ENCODE assay signal across 23 mouse cellular contexts in genomic region chr8:70934786-70935185, GRCm38 (mm10). TPM values are rescaled to one million over a fixed set of nuclear protein-coding genes. Genes with fewer than 3 reads are reported as not detected.
DNase-seq lines count a peak whose midpoint lies in the region; ATAC-seq and TF ChIP-seq lines count a peak whose summit lies in the region.
"Had no signal": no experiment of that assay in that cellular context is flagged by ENCODE, and none has a peak within 500 bp of the region (broad histone marks: within the 10 kb centered on the region; RNA-seq: fewer than 3 reads in every experiment).

No protein-coding gene starts in this region.

- no peak for TF ChIP-seq CTCF in brain, embryonic 14.5 days (IDR thresholded peaks at IDR 0.05; ENCODE audit: borderline replicate concordance, extremely low read depth, insufficient read depth, insufficient read length)

- H3K27me3 ChIP-seq in midbrain, embryonic 14.5 days (ENCODE audit: control insufficient read depth, insufficient read depth, low read length), result no peaks in the 10 kb centered on the region
- no peaks in the 10 kb centered on the region for H3K27me3 ChIP-seq in midbrain, embryonic 11.5 days (ENCODE audit: control insufficient read depth, insufficient read depth, low read length)
- H3K27me3 ChIP-seq: heart, embryonic 15.5 days; limb, embryonic 13.5 days; liver, embryonic 13.5 days; midbrain, embryonic 12.5 days had no signal

- DNase-seq in cerebellum, postnatal 10 days, result peak; percentile 26 to 33
- peak; percentile 55 for DNase-seq in heart, adult 11 months
- DNase-seq in heart, postnatal 4 days, result no peak
- DNase-seq in midbrain, embryonic 14.5 days, result peak; percentile 9
- no peak for DNase-seq in midbrain, embryonic 11.5 days (ENCODE audit: low spot score, missing footprints)
- peak; percentile 9 for DNase-seq in brain, embryonic 14.5 days (ENCODE audit: low read depth)
- DNase-seq in thymus, postnatal 14 days, result no peak
- DNase-seq: adrenal gland, postnatal 14 days; gastrocnemius, postnatal 25 days; kidney, adult 8-10 months; kidney, postnatal 4 days; liver, embryonic 13.5 days; lung, embryonic 14.5 days; retina, postnatal 1 day; right cerebral cortex, postnatal 4 days had no signal

- H3K4me1 ChIP-seq in midbrain, embryonic 14.5 days (ENCODE audit: control insufficient read depth, insufficient read depth, low read length), result no peaks in the 10 kb centered on the region
- H3K4me1 ChIP-seq in midbrain, embryonic 11.5 days (ENCODE audit: control insufficient read depth, insufficient read depth, low read length), result no peaks in the 10 kb centered on the region
- H3K4me1 ChIP-seq: heart, embryonic 15.5 days; limb, embryonic 13.5 days; liver, embryonic 13.5 days; midbrain, embryonic 12.5 days had no signal

- H3K36me3 ChIP-seq in midbrain, embryonic 14.5 days (ENCODE audit: control insufficient read depth, insufficient read depth, low read length), result peaks cover 13% of the 10 kb centered on the region; the same call in 1 of the 2 replicates
- no peaks in the 10 kb centered on the region for H3K36me3 ChIP-seq in midbrain, embryonic 11.5 days (ENCODE audit: control insufficient read depth, insufficient read depth, low read length)
- H3K36me3 ChIP-seq: heart, embryonic 15.5 days; liver, embryonic 13.5 days had no signal

- no peak overlapping the region for H3K27ac ChIP-seq in midbrain, embryonic 14.5 days (replicated peaks; ENCODE audit: low read depth, low read length)
- H3K27ac ChIP-seq in midbrain, embryonic 11.5 days (ENCODE audit: low read depth, low read length), result no peak overlapping the region
- H3K27ac ChIP-seq: heart, embryonic 15.5 days; limb, embryonic 13.5 days; liver, embryonic 13.5 days; macrophage; midbrain, embryonic 12.5 days had no signal

- no peak overlapping the region for H3K9ac ChIP-seq in midbrain, embryonic 14.5 days (replicated peaks; ENCODE audit: low read length)
- no peak overlapping the region for H3K9ac ChIP-seq in midbrain, embryonic 11.5 days (ENCODE audit: low read length)
- H3K9ac ChIP-seq: heart, embryonic 15.5 days; limb, embryonic 13.5 days; liver, embryonic 13.5 days; lung, embryonic 14.5 days; midbrain, embryonic 12.5 days had no signal

- no peak overlapping the region for H3K4me2 ChIP-seq in midbrain, embryonic 14.5 days (ENCODE audit: low read length)
- no peak overlapping the region for H3K4me2 ChIP-seq in midbrain, embryonic 11.5 days
- H3K4me2 ChIP-seq: heart, embryonic 15.5 days; limb, embryonic 13.5 days; liver, embryonic 13.5 days; lung, embryonic 14.5 days; midbrain, embryonic 12.5 days had no signal

- no peaks in the 10 kb centered on the region for H3K9me3 ChIP-seq in midbrain, embryonic 14.5 days (ENCODE audit: control insufficient read depth, low read length)
- H3K9me3 ChIP-seq in midbrain, embryonic 11.5 days (ENCODE audit: control insufficient read depth, low read length), result no peaks in the 10 kb centered on the region
- H3K9me3 ChIP-seq: heart, embryonic 15.5 days; limb, embryonic 13.5 days; liver, embryonic 13.5 days; midbrain, embryonic 12.5 days had no signal

- no peak for TF ChIP-seq POLR2A in brain, embryonic 14.5 days (IDR thresholded peaks at IDR 0.05; ENCODE audit: borderline replicate concordance, extremely low read depth, insufficient read depth, insufficient read length, poor library complexity, severe bottlenecking)

- no peak for ATAC-seq in cerebellum, adult (ENCODE audit: insufficient number of reproducible peaks, low FRiP score, low TSS enrichment)
- ATAC-seq in midbrain, embryonic 14.5 days (ENCODE audit: low FRiP score, low TSS enrichment), result no peak
- no peak for ATAC-seq in midbrain, embryonic 11.5 days (ENCODE audit: low FRiP score)
- ATAC-seq: inflammation-experienced regulatory T-cells, adult 6 months had no signal

- H3K4me3 ChIP-seq in midbrain, embryonic 14.5 days (replicated peaks; ENCODE audit: low read depth, low read length), result no peak overlapping the region
- H3K4me3 ChIP-seq in midbrain, embryonic 11.5 days (ENCODE audit: low read depth, low read length), result no peak overlapping the region
- H3K4me3 ChIP-seq: heart, embryonic 15.5 days; limb, embryonic 13.5 days; liver, embryonic 13.5 days; midbrain, embryonic 12.5 days had no signal

- 71% methylated on average over 7 of the region's 7 CpGs for WGBS in midbrain, embryonic 14.5 days
- 66% methylated on average over 7 of the region's 7 CpGs for WGBS in midbrain, embryonic 11.5 days

RNA-seq across cellular contexts. Expression of gene Map1s, which starts 29.1 kb away (rescaled TPM):
- total RNA-seq in heart, postnatal 4 days (2021), result 10 to 100 TPM; 35.2 to 36.0 TPM
- polyA plus RNA-seq in midbrain, embryonic 14.5 days (2014; fragmentation: Nextera tagmentation; extraction: Ambion mirVana), result 46.5 and 54.0 TPM in 2 replicates
- polyA plus RNA-seq in midbrain, embryonic 11.5 days (2014; fragmentation: Nextera tagmentation; extraction: Ambion mirVana), result 31.2 and 35.4 TPM in 2 replicates
- polyA plus RNA-seq in brain, embryonic 14.5 days (2012; rRNA removed), result 76.8 and 80.6 TPM in 2 replicates

RNA-seq across cellular contexts. Expression of gene Rpl18a, which starts 37.6 kb away (rescaled TPM):
- total RNA-seq in heart, postnatal 4 days (2021), result 1,000 to 10,000 TPM; 1,266 to 1,294 TPM
- polyA plus RNA-seq in midbrain, embryonic 14.5 days (2014; fragmentation: Nextera tagmentation; extraction: Ambion mirVana), result 2,701 and 2,857 TPM in 2 replicates
- 2,833 and 3,086 TPM in 2 replicates for polyA plus RNA-seq in midbrain, embryonic 11.5 days (2014; fragmentation: Nextera tagmentation; extraction: Ambion mirVana)
- polyA plus RNA-seq in brain, embryonic 14.5 days (2012; rRNA removed), result 3,092 and 4,066 TPM in 2 replicates

RNA-seq across cellular contexts. Expression of gene Slc5a5, which starts 42.2 kb away (rescaled TPM):
- under 1 TPM in 1 of 2 experiments, not detected in 1; 0.11 TPM for total RNA-seq in heart, postnatal 4 days (2021)
- polyA plus RNA-seq in midbrain, embryonic 14.5 days (2014; fragmentation: Nextera tagmentation; extraction: Ambion mirVana), result 0.40 and 0.96 TPM in 2 replicates
- 0.61 and 0.77 TPM in 2 replicates for polyA plus RNA-seq in midbrain, embryonic 11.5 days (2014; fragmentation: Nextera tagmentation; extraction: Ambion mirVana)
- polyA plus RNA-seq in brain, embryonic 14.5 days (2012; rRNA removed), result 1.2 and 1.3 TPM in 2 replicates
- total RNA-seq: adrenal gland, postnatal 14 days; gastrocnemius, postnatal 25 days; heart, adult 8-10 months; hematopoietic stem cell, adult 5-6 weeks had no signal
- polyA plus RNA-seq: inflammation-experienced regulatory T-cells, adult 6 months; macrophage had no signal

Comparison
In these comparisons a context has a peak if more than half of its experiments do, and no peak if none do; other contexts are left out.
1. DNase-seq: peak in cerebellum, postnatal 10 days (2 of 2), heart, adult 11 months (single experiment), midbrain, embryonic 14.5 days (single experiment) and brain, embryonic 14.5 days (single experiment); none in heart, postnatal 4 days (single experiment), midbrain, embryonic 11.5 days (single experiment) and thymus, postnatal 14 days (single experiment).